Mouse (Mus musculus) heart, adult 2 months (tissue): Measurements from ENCODE around the gene Aprt. TPM values are rescaled to one million over a fixed set of nuclear protein-coding genes. Genes with fewer than 3 reads are reported as not detected.

Experiments used
- DNase-seq, 2 experiments: peaks; one replicate each; pipeline ENCODE4 v3.0.0; 2021
- H3K27ac ChIP-seq: fragments of 200-600 bp; 2 replicates; pipeline ENCODE4 v1.8.1; 2022
- H3K27me3 ChIP-seq: fragments of 200-500 bp; 2 replicates; pipeline ENCODE4 v1.6.1; 2012; ENCODE audit warnings: mild to moderate bottlenecking, low read length, inconsistent platforms, mixed read lengths; ENCODE audit not compliant: control insufficient read depth, insufficient read depth
- H3K36me3 ChIP-seq: fragments of 200-500 bp; 2 replicates; pipeline ENCODE4 v1.6.1; 2012; ENCODE audit warnings: low read length, inconsistent platforms; ENCODE audit not compliant: control insufficient read depth, insufficient read depth
- H3K4me1 ChIP-seq: fragments of 200-500 bp; 2 replicates; pipeline ENCODE4 v1.6.1; 2011; ENCODE audit warnings: low read length; ENCODE audit not compliant: control insufficient read depth, insufficient read depth
- H3K4me3 ChIP-seq: fragments of 200-600 bp; 2 replicates; pipeline ENCODE4 v1.8.1; 2022
- H3K79me2 ChIP-seq: fragments of 200-500 bp; replicated peaks from 2 replicates; pipeline ENCODE4 v1.6.1; 2012; ENCODE audit warnings: mild to moderate bottlenecking, inconsistent platforms, low read length, moderate library complexity, mixed read lengths; ENCODE audit not compliant: control insufficient read depth, insufficient read depth
- H3K9ac ChIP-seq: fragments of 200-500 bp; 2 replicates; pipeline ENCODE4 v1.6.1; 2012; ENCODE audit warnings: low read depth, mild to moderate bottlenecking, control low read depth, inconsistent platforms, low read length, mixed read lengths
- CTCF ChIP-seq: fragments of 200-600 bp; IDR thresholded peaks from 2 replicates; pipeline ENCODE4 v1.8.1; 2022; ENCODE audit warnings: antibody characterized with exemption, mild to moderate bottlenecking, moderate library complexity
- EP300 ChIP-seq: fragments of 200-500 bp; IDR thresholded peaks from 2 replicates; pipeline ENCODE4 v1.6.1; 2011; ENCODE audit warnings: low read depth, low read length, control low read depth; ENCODE audit not compliant: insufficient read depth
- POLR2A ChIP-seq: fragments of 200-500 bp; IDR thresholded peaks from 2 replicates; pipeline ENCODE4 v1.6.1; 2011; ENCODE audit warnings: mild to moderate bottlenecking, low read depth, low read length, control low read depth; ENCODE audit not compliant: insufficient read depth
- WGBS: fragments of 180-500 bp; shearing (Covaris S2); methylation state at CpG from one replicate; pipeline ENCODE4 v1.1.7; 2018; 5-methylcytosine and 5-hydroxymethylcytosine counted together
- intact Hi-C: fragments of 180-260 bp; cut with DNase I; formaldehyde crosslinking; loops from one replicate; pipeline ENCODE4 v1.15.1; 2025
- polyA plus RNA-seq: library from polyadenylated mRNA; depleted of rRNA; stranded (reverse); fragments of >200 nt; gene quantifications from 2 replicates; pipeline ENCODE4 v1.2.3, GENCODE M21; 2012
- total RNA-seq, 2 experiments: library from RNA; stranded (reverse); gene quantifications; 2 replicates each; pipeline ENCODE4 v1.2.3; 2021

Gene Aprt
- total and polyA plus RNA-seq, 3 experiments = 36.6 to 42.1 (median 38.5) TPM

DNA sequence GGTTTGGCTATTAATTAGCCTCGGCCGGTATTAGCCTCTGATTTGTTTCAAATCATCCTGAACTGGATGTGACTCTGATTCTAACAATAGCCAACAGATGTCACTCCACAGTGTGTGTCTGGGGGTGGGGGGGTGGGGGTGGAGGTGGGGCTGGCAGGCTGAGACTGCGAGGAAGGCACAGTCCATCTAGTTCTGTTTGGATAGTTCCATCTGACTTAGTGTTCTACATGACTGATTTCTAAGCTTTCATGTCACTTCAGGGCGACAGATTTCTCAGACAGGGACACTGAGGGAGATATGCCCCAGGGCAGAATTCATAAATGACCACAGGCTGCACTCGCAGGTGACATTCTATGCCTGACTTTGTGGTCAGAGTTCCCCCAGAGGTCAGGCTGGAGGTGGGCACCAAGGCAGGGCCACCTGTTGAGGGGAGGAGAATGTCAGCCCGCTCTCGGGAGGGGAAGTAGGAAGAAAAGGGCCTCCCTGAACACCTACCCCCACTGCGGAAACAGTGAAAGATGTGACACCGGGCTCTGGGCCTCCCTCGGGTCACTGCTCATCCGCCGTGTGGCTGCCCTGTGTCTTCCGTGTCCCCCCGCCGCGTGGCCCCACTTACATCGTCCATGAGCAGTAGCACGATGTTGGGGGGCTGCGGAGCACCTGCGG lies 34.0 kb upstream of the Aprt start:
- H3K36me3 ChIP-seq = no peaks in the 10 kb centered on the region
- DNase-seq = no peak
- H3K4me3 ChIP-seq = peak overlapping the region; percentile 81
- no peaks in the 10 kb centered on the region for H3K79me2 ChIP-seq
- H3K27ac ChIP-seq = peak overlapping the region; percentile 76
- TF ChIP-seq EP300 = no peak
- TF ChIP-seq POLR2A = no peak
- TF ChIP-seq CTCF = no peak
- no peaks in the 10 kb centered on the region for H3K27me3 ChIP-seq
- H3K4me1 ChIP-seq = peaks cover 7% of the 10 kb centered on the region
- intact Hi-C loops = loop anchor here (1.0 to 5.0 kb wide), 3 partner anchors 44 to 108 kb away; no protein-coding TSS in a partner anchor
- peak overlapping the region; percentile 70 for H3K9ac ChIP-seq
- 2% methylated on average over 19 of the region's 20 CpGs for WGBS

DNA sequence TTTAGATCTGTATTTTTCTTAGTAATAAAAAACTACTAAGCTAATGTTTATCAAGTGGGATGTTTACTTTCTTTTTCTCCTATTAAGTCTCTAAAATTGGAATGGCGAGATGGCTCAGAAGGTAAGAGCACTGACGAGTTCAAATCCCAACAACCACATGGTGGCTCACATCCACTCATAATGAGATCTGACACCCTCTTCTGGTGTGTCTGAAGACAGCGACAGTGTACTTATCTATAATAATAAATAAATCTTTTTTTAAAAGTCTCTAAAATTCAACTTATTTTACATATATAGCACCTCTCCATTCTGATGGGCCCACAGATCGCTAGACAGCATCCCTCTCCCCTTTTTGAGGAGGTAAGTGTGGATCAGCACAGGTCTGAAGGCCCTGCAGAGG lies 33.5 kb upstream of the Aprt start:
- no peaks in the 10 kb centered on the region for H3K27me3 ChIP-seq
- no peaks in the 10 kb centered on the region for H3K79me2 ChIP-seq
- TF ChIP-seq CTCF (0 out of 2 replicates have a peak, but pooled peaks have one; percentile 5), EP300 (no peak)
- no peak overlapping the region for H3K27ac ChIP-seq
- no peak overlapping the region for H3K4me3 ChIP-seq
- no peaks in the 10 kb centered on the region for H3K36me3 ChIP-seq
- H3K4me1 ChIP-seq = peaks cover 7% of the 10 kb centered on the region
- H3K9ac ChIP-seq = no peak overlapping the region
- DNase-seq = no peak
- 65% methylated on average over 4 of the region's 4 CpGs for WGBS
- intact Hi-C loops = loop anchor here (2.0 to 5.0 kb wide), 2 partner anchors 43 to 108 kb away; no protein-coding TSS in a partner anchor

- TF ChIP-seq POLR2A = no peak
- 85% methylated on average over 11 of the region's 12 CpGs for WGBS
- intact Hi-C loops = no loop called here
Observed at GRCm38 (mm10) chr8:122606810-122607209, 30.1 kb upstream of the Aprt start.

GRCm38 (mm10) chr8:122605367-122605766 lies 28.7 kb upstream of the Aprt start:
- H3K27me3 ChIP-seq = no peaks in the 10 kb centered on the region
- H3K79me2 ChIP-seq = no peaks in the 10 kb centered on the region
- no peaks in the 10 kb centered on the region for H3K4me1 ChIP-seq
- H3K27ac ChIP-seq = no peak overlapping the region
- 66% methylated on average over 4 of the region's 4 CpGs for WGBS
- H3K36me3 ChIP-seq = no peaks in the 10 kb centered on the region
- no peak for TF ChIP-seq POLR2A
- TF ChIP-seq CTCF = no peak
- TF ChIP-seq EP300 = no peak
- no peak overlapping the region for H3K4me3 ChIP-seq
- DNase-seq = no peak
- no peak overlapping the region for H3K9ac ChIP-seq
- intact Hi-C loops = no loop called here

More at GRCm38 (mm10) chr8:122606810-122607209, 30.1 kb upstream of the Aprt start:
- no peak overlapping the region for H3K4me3 ChIP-seq
- H3K36me3 ChIP-seq = no peaks in the 10 kb centered on the region
- H3K4me1 ChIP-seq = peaks cover 2% of the 10 kb centered on the region; the same call in 1 of the 2 replicates
- no peak overlapping the region for H3K27ac ChIP-seq
- no peak for DNase-seq
- no peak overlapping the region for H3K9ac ChIP-seq
- no peaks in the 10 kb centered on the region for H3K27me3 ChIP-seq
- H3K79me2 ChIP-seq = no peaks in the 10 kb centered on the region

- no peaks in the 10 kb centered on the region for H3K36me3 ChIP-seq
- WGBS = 63% methylated on average over 1 of the region's 1 CpGs
- no peak for DNase-seq
- H3K4me3 ChIP-seq = no peak overlapping the region
- intact Hi-C loops = no loop called here
- no peak overlapping the region for H3K9ac ChIP-seq
- no peaks in the 10 kb centered on the region for H3K27me3 ChIP-seq
- no peak for TF ChIP-seq POLR2A
- no peak for TF ChIP-seq EP300
- TF ChIP-seq CTCF = no peak
- no peaks in the 10 kb centered on the region for H3K4me1 ChIP-seq
- no peak overlapping the region for H3K27ac ChIP-seq
- H3K79me2 ChIP-seq = no peaks in the 10 kb centered on the region
Observed at GRCm38 (mm10) chr8:122604640-122605039, 27.9 kb upstream of the Aprt start.

- WGBS = 93% methylated on average over 9 of the region's 9 CpGs
- intact Hi-C loops = no loop called here
- no peak overlapping the region for H3K4me3 ChIP-seq
- H3K27ac ChIP-seq = no peak overlapping the region
- TF ChIP-seq CTCF = no peak
- no peak for TF ChIP-seq POLR2A
- no peak for TF ChIP-seq EP300
- no peak overlapping the region for H3K9ac ChIP-seq
- H3K79me2 ChIP-seq = no peaks in the 10 kb centered on the region
- no peaks in the 10 kb centered on the region for H3K4me1 ChIP-seq
- H3K36me3 ChIP-seq = no peaks in the 10 kb centered on the region
- DNase-seq = no peak
- no peaks in the 10 kb centered on the region for H3K27me3 ChIP-seq
Observed at GRCm38 (mm10) chr8:122600666-122601065, 24.0 kb upstream of the Aprt start.
